Mouse (Mus musculus) monocyte, adult 2 months (primary cell): Measurements from ENCODE around the gene Umps.

Experiments
- DNase-seq, 2 experiments: peaks; one replicate each; pipeline ENCODE4 v3.0.0; 2022; ENCODE audit warnings: low spot score in 2 of 2, low read depth in 1 of 2

The Umps gene

GRCm38 (mm10) chr16:33963509-33963908 is 3.3 kb downstream of the Umps start:
- DNase-seq: no peak

- peak in 1 of 2 experiments; percentile 14 for DNase-seq
These were observed 12.0 kb downstream of the Umps start for GRCm38 (mm10) chr16:33954793-33955192.

DNA sequence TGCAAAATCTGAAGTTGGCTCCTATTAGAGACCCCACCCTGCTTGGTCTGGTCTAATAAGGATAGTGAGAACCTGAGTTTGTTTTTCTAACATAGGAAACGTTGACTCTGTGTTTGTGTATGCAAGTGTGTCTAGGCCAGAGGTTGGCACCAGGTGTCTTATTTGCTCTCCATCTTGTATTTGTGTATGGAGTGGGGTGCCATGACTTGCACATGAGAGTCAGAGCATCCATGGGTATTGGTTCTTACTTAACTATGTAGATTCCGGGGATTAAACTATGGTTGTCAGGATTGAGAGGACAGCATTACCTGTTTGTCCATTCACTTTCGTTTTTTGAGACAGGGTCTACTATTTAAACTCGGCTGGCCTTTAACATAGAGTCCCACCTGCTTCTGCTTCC is 13.8 kb downstream of the Umps start:
- DNase-seq: no peak

DNA sequence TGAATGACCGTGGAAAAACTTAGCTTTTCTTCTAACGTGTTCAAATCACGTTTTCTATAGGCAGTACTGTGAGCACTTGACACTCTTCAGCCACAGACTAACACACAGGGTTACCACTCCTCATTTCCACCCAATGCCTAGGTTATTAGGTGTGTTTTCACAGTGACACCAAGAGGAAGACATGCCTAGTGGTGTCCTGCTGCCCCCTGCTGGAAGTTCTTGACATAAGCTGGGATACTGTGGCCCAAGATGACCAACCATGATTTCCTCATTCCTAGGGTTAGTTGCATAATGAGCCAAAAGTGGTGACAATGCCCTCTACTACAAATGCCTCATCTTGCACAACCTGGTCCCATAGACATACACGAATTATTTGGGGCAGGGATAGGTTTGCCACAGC is 16.0 kb downstream of the Umps start:
- DNase-seq: peak; percentile 79 to 84

DNA sequence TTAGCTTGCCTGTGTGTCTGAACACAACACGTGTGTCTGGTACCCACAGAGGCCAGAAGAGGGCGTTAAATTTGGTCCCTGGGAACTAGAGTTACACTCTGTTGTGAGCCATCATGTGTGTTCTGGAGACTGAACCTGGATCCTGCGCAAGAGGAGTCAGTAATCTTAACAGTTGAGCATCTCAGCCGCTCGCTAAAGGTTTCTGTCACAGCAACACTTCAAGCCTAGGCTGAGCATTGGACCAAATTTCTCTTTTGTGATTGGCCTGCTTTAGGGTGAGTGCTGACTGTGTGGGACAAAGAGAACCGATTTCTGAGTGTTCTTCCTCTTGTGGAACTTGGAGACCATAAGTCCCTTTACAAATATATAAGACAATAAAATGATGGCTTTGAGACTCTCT is 16.5 kb downstream of the Umps start:
- no peak for DNase-seq

DNA sequence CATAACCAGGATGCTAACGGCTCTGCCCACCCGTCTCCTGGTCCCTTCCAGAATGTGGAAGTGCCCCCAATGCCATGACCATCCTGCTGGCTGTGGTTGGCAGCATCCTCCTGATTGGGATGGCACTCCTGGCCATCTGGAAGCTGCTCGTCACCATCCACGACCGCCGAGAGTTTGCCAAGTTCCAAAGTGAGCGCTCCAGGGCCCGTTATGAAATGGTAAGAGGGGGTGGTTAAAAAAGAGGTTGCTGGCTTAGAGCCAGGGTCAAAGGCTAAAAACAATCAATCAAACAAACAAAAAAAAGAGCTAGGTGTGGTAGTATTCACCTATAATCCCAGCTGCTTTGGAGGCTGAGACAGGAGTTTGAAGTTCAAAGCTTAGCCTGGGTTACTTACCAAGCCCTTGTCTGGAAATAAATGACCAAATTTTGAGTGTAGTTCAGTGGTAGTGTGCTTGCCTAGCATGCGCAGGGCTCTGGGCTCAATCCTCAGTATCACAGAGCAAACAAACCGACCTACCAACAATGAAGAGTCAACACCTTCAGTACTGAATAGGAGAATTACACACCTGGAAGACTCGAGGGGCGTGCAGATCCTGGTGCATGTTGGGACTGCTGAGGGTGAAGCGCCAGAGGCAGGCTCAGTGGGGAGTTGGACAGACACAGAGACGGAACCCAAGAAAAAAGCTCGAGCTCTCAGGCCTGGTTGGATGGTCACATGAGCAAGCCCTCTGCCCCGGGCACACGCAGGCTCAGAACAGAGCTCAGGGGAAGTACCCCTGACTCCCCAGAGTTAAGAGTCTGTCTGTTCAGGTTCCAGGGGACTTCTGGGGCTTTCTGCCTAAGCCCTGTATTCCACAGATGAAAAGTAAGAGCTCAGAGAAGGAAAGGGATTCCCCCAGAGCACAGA is 18.9 kb downstream of the Umps start:
- no peak for DNase-seq

DNA sequence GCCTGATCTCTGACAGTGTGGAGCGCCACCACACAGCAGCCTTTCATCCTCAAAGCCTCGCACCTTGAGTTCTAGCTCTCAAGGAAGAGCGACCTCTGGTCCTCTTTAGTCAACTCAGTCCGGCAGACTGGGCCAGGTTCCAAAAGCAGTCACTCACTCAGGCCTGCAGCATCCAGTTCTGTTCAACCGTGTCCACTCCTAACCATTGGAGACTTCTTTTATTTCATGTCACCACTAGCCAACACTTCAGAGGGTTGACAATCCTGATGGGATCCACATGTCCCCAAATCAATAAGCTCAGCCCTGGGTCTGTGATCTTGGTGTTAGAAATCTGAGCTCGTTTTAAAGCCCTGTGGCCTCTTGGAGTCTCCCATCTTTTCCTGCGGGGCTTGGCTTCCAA is 20.8 kb downstream of the Umps start:
- DNase-seq: no peak

GRCm38 (mm10) chr16:33944772-33945171 is 22.1 kb downstream of the Umps start:
- DNase-seq: no peak

- DNase-seq: no peak
These were observed 22.7 kb downstream of the Umps start for GRCm38 (mm10) chr16:33944126-33944525.

DNA sequence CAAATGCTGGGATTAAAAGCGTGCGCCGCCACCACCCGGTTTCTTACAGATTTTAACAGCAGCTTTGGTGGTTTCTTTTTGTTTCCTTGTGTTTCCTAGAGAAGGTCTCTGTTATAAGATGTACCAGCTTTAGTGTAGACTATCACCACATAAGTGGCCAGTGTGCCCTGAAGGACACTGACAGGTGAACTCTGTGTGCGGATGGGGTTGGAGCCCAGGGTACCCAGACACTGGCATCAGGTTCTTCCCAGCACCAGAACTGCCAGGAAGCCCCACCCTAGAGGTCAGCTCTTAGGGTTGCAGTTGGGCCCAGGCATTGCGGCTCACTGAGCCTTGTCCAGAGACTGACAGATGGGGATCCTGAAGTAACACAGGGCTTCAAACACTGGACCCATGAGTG is 23.4 kb downstream of the Umps start:
- DNase-seq: no peak

DNA sequence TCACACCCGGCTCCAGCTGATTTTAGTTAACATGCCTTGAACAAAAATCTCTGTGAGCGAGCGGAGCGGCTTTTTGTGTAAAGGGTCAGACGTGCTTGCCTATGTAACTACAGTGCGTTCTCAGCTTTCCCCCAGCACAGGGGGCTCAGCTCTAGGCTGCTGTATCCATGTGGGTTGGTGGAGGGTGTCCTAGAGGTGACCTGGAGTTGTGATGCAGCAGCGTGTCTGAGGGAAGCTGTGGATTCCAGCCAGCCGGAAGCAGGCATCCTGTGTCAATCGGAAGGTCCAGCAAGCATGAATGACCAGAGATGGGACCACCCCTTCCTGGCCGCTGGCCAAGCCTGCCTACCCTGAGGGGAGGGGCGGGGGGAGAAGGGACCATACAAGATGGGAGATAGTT is 24.5 kb downstream of the Umps start:
- no peak for DNase-seq

DNA sequence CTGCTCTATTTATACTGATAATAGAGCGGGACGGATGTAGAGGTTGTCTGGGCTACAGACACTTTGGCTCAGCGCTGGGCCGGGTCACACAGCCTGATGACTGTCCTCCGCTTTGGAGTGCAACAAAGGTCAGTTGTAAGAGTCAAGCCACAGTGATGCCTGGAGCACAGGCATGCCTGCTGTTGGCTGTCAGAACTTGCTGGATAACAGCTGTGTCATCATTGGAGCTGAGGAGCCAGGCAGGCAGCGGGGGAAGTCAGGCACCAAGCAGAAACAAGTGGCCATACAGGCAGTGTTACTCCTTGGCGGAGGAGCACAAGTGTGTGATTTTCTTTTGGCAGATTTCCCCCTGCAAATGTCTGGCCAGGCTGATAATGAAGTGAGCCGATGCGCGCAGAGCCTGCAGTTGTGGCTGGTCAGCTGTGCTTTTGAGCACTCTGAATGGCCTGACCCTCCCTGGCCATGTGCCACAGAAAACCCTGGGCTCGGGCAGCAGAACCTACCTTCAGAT is 25.5 kb downstream of the Umps start:
- DNase-seq: no peak

DNA sequence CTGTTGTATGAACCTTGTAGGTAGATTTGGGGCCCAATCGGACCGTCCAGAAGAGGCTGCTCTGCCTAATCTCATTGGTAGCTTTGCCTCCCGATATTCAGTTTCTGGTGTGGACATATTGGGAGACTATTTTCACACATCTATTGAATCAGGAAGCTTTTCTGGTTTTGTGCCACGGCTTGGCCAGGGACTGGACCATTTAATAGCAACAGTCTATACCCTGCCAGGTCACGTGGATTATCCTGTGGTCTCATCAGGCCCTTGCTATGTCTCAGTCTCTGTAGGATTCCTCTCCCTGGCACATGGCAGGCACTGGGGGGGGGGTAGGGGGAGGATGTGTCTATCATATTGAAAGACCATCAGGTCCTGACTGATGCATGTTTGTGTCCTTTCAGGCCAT is 26.7 kb downstream of the Umps start:
- DNase-seq: no peak

DNA sequence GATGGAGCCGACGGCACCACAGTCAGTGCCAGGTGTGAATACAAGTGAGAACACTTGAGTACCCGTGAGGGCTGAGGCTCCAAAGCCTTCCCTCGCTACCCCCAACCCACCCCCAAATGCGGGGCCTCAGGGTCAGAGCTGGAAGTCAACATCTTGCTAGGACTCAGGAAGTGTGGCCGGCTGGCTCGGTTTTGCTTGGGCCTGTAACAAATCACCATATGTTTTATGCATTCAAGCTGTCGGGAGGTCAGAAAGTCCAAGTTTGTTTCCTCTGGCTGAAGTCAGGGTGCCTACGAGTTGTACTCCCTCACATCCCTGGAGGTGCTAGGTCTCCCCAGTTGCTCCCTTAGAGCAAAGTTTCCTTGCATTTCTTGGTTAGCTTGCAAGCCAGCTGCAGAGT is 27.2 kb downstream of the Umps start:
- no peak for DNase-seq

DNA sequence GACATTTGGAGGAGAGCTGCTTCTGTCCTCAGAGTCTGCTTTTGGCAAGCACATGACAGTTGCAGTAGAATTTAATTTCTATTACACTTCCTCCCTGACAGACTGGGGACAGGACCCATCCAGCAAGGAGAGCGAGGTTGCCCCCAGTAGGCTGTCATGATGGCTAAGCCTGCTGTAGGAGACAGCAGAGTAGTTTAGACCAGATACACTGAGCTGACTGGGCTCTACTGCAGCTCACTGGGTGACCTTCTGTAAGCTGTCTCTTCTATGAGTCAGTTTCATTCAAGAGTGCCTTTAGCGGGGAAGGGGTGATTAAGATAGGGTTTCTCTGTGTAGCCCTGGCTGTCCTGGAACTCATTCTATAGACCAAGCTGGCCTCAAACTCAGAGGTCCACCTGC is 27.7 kb downstream of the Umps start:
- no peak for DNase-seq

DNA sequence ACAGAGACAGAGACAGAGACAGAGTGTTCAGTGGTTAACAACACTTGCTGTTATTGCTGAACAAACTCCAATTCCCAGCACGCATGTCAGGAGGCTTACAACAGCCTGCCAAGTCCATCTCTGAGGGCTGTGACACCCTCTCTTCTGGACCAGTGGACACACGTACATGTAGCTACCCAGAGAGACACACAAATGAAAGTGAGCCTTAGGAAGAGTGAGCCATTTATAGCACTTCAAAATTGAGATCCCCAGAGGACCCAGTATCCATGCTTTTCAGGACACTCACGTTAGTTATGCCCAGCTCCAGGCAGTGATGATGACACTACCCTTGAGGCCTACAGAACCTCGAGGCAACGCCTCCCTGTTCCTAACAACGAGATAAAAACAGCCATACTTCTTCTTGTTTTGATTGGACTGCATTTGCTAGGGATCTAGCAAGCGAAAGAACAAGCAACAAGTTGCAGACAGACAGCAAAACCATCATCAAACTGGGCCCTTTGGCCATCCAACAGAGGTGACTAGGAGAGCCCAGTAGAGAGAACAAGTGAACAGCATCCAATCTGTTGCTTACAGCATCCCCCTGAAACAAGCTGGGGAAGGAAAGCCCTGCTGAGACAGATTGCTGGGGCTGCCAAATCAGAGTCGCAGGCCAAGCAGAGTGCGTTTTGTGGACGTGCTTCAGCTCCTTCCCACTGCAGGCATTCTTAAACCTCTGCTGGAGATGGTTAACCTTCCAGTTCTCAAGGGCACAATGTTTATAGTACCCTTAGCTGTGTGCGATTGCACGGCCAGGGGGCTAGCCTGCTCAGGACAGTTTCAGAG is 28.3 kb downstream of the Umps start:
- DNase-seq: no peak

GRCm38 (mm10) chr16:33937567-33937966 is 29.3 kb downstream of the Umps start:
- peak in 1 of 2 experiments; percentile 18 for DNase-seq

GRCm38 (mm10) chr16:33936885-33937284 is 30.0 kb downstream of the Umps start:
- peak; percentile 4 to 6 for DNase-seq

DNA sequence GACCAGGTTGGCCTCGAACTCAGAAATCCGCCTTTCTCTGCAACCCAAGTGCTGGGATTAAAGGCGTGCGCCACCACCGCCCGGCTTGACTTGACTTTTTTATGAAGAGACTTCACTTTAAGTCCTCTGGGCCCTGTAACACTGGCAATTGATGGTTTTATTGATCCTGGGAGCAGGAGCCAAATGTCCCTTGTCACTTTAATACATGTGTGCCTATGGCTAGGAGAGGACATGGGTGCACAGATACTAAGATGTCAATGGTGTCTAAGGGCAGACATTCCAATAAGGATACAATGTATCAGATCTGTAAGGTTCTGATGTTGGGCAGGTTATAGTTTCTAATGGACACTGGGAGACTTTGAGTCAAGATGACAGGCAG is 31.4 kb downstream of the Umps start:
- DNase-seq: no peak

DNA sequence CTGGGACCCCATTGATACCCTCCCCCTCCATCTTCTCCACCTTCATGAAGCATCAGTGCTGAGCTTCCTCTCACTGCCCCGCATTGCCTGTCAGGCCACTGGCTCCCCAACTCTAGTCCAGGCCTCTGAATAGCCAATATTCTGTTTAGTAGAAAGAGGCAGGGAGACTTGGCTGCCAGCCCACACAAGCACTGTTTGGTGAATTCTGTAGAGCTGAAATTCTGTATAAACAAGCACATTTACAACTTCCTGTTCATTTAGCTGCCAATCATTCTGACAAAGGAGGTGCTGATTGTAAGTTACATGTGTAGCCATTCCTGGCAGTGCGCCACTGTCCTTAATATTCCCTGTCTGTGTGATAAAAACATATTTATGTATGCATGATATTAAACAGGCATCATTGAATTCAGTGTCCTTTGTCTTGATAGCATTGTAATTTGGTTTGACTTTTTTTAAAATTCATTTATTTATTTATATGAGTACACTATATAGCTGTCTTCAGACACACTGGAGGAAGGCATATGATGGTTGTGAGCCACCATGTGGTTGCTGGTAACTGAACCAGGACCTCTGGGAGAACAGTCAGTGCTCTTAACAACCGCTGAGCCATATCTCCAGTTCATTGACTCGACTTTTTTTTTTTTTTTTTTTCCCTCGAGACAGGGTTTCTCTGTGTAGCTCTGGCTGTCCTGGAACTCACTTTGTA is 32.0 kb downstream of the Umps start:
- no peak for DNase-seq

DNA sequence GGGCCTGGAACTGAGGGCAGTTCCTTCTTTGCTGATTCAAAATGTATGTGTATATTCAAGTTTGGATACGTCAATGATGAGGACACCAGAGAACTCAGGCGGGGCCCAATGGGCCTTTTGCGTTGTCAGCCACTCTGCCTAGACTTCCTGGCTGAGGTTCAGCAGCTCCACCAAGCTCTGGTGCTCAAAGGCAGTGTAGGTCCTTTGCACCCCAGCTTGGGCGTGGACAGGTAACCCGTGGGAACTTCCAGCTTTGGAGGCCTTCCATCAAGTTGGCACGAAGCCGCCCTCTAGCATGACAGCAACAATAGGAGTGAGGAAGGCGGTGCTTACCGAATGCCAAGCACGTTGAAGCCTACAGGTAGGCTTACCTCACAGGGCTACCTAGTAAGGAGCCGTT is 33.4 kb downstream of the Umps start:
- no peak for DNase-seq
